Mouse (Mus musculus): Measurements from ENCODE around the gene Tnfrsf4.

The Tnfrsf4 gene

DNA sequence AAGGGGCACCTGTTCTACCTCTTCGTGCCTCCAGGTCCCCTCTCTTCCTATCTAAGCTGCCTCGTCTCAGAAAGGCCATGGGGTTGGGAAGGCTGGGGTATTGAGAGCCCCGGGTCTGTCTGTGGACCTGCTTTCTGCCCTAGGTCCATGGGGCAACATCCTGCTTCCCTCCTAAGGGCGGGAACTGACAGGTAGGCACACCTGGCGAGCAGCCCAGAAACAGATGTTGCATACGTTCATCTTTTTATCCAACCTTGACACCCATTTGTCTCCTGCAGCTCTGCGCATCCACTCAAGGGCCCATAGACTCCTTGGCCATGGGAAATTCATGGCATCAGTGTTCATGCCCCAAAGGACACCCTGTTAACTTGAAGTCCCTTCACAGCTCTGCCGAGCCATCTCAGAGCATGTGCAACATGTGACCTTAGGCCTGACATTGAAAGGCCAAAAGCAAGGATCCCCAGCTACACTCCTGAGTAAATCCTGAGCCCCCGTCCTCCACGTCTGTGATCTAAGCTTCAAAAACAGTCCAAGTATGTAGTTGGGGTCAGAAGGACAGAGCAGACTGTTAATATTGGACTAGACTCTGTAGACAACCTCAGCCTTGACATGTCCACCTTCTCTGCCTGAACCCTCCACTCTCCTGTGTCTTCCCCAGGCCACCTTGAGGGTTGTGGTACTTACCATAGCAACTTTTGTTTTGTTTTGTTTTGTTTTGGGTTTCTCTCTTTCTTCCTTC is 51.7 kb downstream of the Tnfrsf4 start:
- DNase-seq (ENCODE audit: low read depth, low spot score): no peak
